Mouse (Mus musculus): ENCODE measurements around the gene Prrx1.

DNA sequence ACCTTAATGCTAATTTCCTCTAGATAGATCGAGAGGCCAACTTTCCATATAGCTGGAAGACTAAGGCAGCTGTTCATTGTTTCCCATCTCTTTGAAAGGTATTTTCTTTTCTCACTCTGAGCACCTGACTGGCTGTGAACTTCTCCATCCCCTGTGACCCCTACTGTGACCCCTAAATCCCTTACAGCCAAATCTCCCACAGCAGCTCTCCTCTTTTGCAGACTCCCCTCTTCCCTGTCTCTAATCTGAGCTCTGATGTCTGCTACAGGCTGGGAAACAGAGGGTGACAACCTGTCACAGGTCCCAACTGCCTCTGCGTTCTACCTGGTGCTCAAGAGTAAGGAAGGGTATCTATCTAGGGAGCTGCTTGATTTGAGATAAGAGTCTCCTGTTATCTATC is 4.0 kb downstream of the Prrx1 start:
- TF ChIP-seq POLR2A (IDR thresholded peaks at IDR 0.05; ENCODE audit: borderline replicate concordance, extremely low read depth, insufficient read depth, insufficient read length, poor library complexity, severe bottlenecking) (no peak), CTCF (IDR thresholded peaks at IDR 0.05; ENCODE audit: borderline replicate concordance, extremely low read depth, insufficient read depth, insufficient read length) (no peak)
